Mouse (Mus musculus): ENCODE data around the gene Mlycd.

- TF ChIP-seq MYOG (IDR thresholded peaks at IDR 0.05; ENCODE audit: control insufficient read depth in 1 of 3, insufficient read depth in 1 of 3, insufficient read length in 2 of 3, low read depth in 2 of 3) (no peak), TCF3 (IDR thresholded peaks at IDR 0.05; ENCODE audit: insufficient read length, low read depth) (no peak), POLR2A (IDR thresholded peaks at IDR 0.05; ENCODE audit: insufficient read length, low read depth) (no peak), POLR2AphosphoS2 (IDR thresholded peaks at IDR 0.05; ENCODE audit: insufficient read length, low read depth) (no peak), MYOD1 (IDR thresholded peaks at IDR 0.05; ENCODE audit: control insufficient read depth in 1 of 3, insufficient read length in 2 of 3, low read depth in 2 of 3) (no peak)
These were observed 35.6 kb downstream of the Mlycd start for GRCm38 (mm10) chr8:119430250-119430649.

Measured in myocyte (in vitro differentiated cells).